Mouse (Mus musculus): ENCODE measurements around the gene Rnf6.

GRCm38 (mm10) chr5:146190501-146191269, 30.7 kb downstream of the Rnf6 start:
- TF ChIP-seq POLR2A (IDR thresholded peaks at IDR 0.05; ENCODE audit: insufficient read depth, low read depth, low read length) = no peak
- TF ChIP-seq EP300 (IDR thresholded peaks at IDR 0.05; ENCODE audit: insufficient read depth, low read depth, low read length) = no peak
